Mouse (Mus musculus): ENCODE results near the gene Pithd1.

Gene Pithd1

GRCm38 (mm10) chr4:135928376-135928775, 58.7 kb downstream of the Pithd1 start:
- DNase-seq: no peak

GRCm38 (mm10) chr4:135926861-135927260, 60.2 kb downstream of the Pithd1 start:
- DNase-seq: no peak

- no peak for DNase-seq
Measured at GRCm38 (mm10) chr4:135926195-135926808, 60.8 kb downstream of the Pithd1 start.
